Mouse (Mus musculus): ENCODE data around the gene Slc51a.

DNA sequence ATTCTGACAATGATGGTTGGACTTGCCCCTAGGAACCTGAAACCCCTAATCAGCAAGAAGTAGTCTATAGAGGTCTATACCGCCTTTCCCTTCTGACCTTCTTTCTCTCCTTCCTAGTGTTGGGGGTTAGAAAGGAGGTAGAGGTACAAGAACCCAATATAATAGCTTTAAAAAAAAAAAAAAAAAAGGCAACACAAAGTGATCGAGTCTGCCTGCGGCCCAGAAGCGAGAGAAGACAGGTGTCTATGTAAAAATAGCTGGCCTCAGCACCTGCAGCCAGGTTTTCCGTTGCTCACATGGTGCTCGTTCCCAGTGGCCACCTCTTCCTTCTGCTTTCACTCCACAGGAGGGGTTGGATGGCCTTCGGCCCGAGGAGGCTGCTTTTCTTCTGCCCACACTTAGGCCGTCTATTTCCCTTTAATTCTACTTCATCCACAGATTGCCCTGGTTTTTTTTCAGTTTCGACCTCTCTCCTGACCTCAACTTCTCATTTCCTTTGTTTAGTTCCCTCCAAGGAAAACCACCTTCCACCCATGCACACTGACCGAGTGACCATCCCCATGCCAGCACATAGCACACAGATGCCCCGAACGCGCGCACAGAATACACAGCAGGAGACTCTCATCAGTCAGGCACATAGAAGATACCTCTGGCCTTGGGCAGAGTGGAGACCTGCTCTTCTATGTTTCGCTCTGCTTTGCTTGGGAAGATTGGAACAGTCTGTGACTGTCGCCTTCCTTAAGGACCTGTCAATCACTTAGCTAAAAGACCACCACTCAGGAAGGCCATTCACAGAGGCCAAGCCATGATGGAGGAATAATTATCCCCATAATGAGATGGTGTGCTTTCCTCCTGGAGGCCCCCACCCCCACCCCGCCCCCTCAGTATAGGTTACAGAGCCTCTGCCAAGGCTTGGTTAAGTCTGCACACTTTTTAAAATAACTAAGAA lies 45.5 kb upstream of the Slc51a start:
- TF ChIP-seq POLR2A (IDR thresholded peaks at IDR 0.05; ENCODE audit: insufficient read depth, low read depth, low read length), result no peak
- no peak for TF ChIP-seq CTCF (IDR thresholded peaks at IDR 0.05; ENCODE audit: insufficient read depth, low read depth, low read length)

Measured in olfactory bulb, adult 2 months (tissue).